Mouse (Mus musculus) inflammation-experienced regulatory T-cells (primary cell): ENCODE measurements around the gene Gng3. TPM values are rescaled to one million over a fixed set of nuclear protein-coding genes. Genes with fewer than 3 reads are reported as not detected.

Experiments
- polyA plus RNA-seq, 2 experiments: library from polyadenylated mRNA; unstranded; fragments of 100-300 nt; shearing (Covaris generic); gene quantifications; one replicate each; pipeline ENCODE4 v1.2.1; 2017

Gene Gng3
- polyA plus RNA-seq = under 1 TPM; 0.29 to 0.80 TPM

GRCm38 (mm10) chr19:8839103-8839907 is at the start of gene Gng3:
TSS of gene Gng3 (minus strand) at chr19:8839194.

GRCm38 (mm10) chr19:8883616-8884015 is 44.6 kb upstream of the Gng3 start, which contains the start of the genes Lbhd1 and Gm49403:
TSS of gene Lbhd1 (plus strand) at chr19:8883732.
TSS of gene Gm49403 (plus strand) at chr19:8883930.

GRCm38 (mm10) chr19:8880311-8881033 is 41.5 kb upstream of the Gng3 start, which contains the start of gene Uqcc3:
TSS of gene Uqcc3 (minus strand) at chr19:8880923.

GRCm38 (mm10) chr19:8871267-8872186 is 32.5 kb upstream of the Gng3 start, which contains the start of gene Ubxn1:
TSS of gene Ubxn1 (plus strand) at chr19:8871496.

GRCm38 (mm10) chr19:8850402-8850901 is 11.5 kb upstream of the Gng3 start, which contains the start of gene Lrrn4cl:
TSS of gene Lrrn4cl (plus strand) at chr19:8850768.

GRCm38 (mm10) chr19:8837251-8837791 is 1.7 kb downstream of the Gng3 start, which contains the start of gene Bscl2:
TSS of gene Bscl2 (plus strand) at chr19:8837467.

GRCm38 (mm10) chr19:8829660-8830059 is 9.3 kb downstream of the Gng3 start, which contains the start of gene AC129217.1:
TSS of gene AC129217.1 (plus strand) at chr19:8829773.

GRCm38 (mm10) chr19:8819596-8820423 is 19.2 kb downstream of the Gng3 start, which contains the start of gene Hnrnpul2:
TSS of gene Hnrnpul2 (plus strand) at chr19:8820010.

GRCm38 (mm10) chr19:8818801-8819595 is 20.0 kb downstream of the Gng3 start, which contains the start of gene Ttc9c:
TSS of gene Ttc9c (minus strand) at chr19:8819333.

GRCm38 (mm10) chr19:8802130-8802821 is 36.7 kb downstream of the Gng3 start, which contains the start of gene Zbtb3:
TSS of gene Zbtb3 (plus strand) at chr19:8802555.

GRCm38 (mm10) chr19:8798264-8798946 is 40.6 kb downstream of the Gng3 start, which contains the start of gene Polr2g:
TSS of gene Polr2g (minus strand) at chr19:8798577.

Other genes starting within 250 kb of the Gng3 start
- gene Slc22a8, start 247.9 kb downstream of the Gng3 start, polyA plus RNA-seq = 1 to 10 TPM in 1 of 2 experiments, under 1 TPM in 1; 0.12 to 1.8 TPM
- gene Slc22a6, start 221.2 kb downstream of the Gng3 start, polyA plus RNA-seq = under 1 TPM; 0.06 to 0.58 TPM
- under 1 TPM; 0.07 to 0.15 TPM for gene Chrm1, start 175.4 kb downstream of the Gng3 start, polyA plus RNA-seq
- gene Slc3a2, start 115.8 kb downstream of the Gng3 start, polyA plus RNA-seq = 100 to 1,000 TPM; 155 to 158 TPM
- gene Wdr74, start 103.4 kb downstream of the Gng3 start, polyA plus RNA-seq = 10 to 100 TPM; 67.5 to 85.9 TPM
- gene 1700092M07Rik, start 98.5 kb downstream of the Gng3 start, polyA plus RNA-seq = under 1 TPM in 1 of 2 experiments, not detected in 1; 0.60 TPM
- 100 to 1,000 TPM; 143 to 155 TPM for gene Stx5a, start 97.8 kb downstream of the Gng3 start, polyA plus RNA-seq
- gene Nxf1, start 82.1 kb downstream of the Gng3 start, polyA plus RNA-seq = 100 to 1,000 TPM; 255 to 317 TPM
- gene Tmem223, start 68.2 kb downstream of the Gng3 start, polyA plus RNA-seq = 10 to 100 TPM; 88.2 to 88.6 TPM
- gene Tmem179b, start 64.7 kb downstream of the Gng3 start, polyA plus RNA-seq = 100 to 1,000 TPM; 159 to 171 TPM
- gene Taf6l, start 52.8 kb downstream of the Gng3 start, polyA plus RNA-seq = 10 to 100 TPM; 13.3 to 16.6 TPM
- 100 to 1,000 TPM; 140 to 144 TPM for gene Polr2g, start 40.6 kb downstream of the Gng3 start, polyA plus RNA-seq
- gene Zbtb3, start 36.6 kb downstream of the Gng3 start, polyA plus RNA-seq = 1 to 10 TPM; 2.7 to 4.7 TPM
- gene Ttc9c, start 19.9 kb downstream of the Gng3 start, polyA plus RNA-seq = 10 to 100 TPM; 41.8 to 55.6 TPM
- 10 to 100 TPM in 1 of 2 experiments, 1 to 10 TPM in 1; 8.6 to 15.5 TPM for gene Hnrnpul2, start 19.2 kb downstream of the Gng3 start, polyA plus RNA-seq
- not detected for gene AC129217.1, start 9.4 kb downstream of the Gng3 start, polyA plus RNA-seq
- gene Bscl2, start 1.7 kb downstream of the Gng3 start, polyA plus RNA-seq = 10 to 100 TPM; 87.2 to 89.9 TPM
- 1 to 10 TPM in 1 of 2 experiments, not detected in 1; 1.2 TPM for gene Lrrn4cl, start 11.6 kb upstream of the Gng3 start, polyA plus RNA-seq
- 100 to 1,000 TPM; 145 to 156 TPM for gene Ubxn1, start 32.3 kb upstream of the Gng3 start, polyA plus RNA-seq
- 10 to 100 TPM; 71.1 to 77.2 TPM for gene Uqcc3, start 41.7 kb upstream of the Gng3 start, polyA plus RNA-seq
- 100 to 1,000 TPM in 1 of 2 experiments, 10 to 100 TPM in 1; 99.3 to 105 TPM for gene Lbhd1, start 44.5 kb upstream of the Gng3 start, polyA plus RNA-seq
- not detected for gene Gm49403, start 44.7 kb upstream of the Gng3 start, polyA plus RNA-seq
- gene 1810009A15Rik, start 49.7 kb upstream of the Gng3 start, polyA plus RNA-seq = 10 to 100 TPM; 39.7 to 55.4 TPM
- gene Gm49416, start 49.7 kb upstream of the Gng3 start, polyA plus RNA-seq = not detected
- gene Ints5, start 53.8 kb upstream of the Gng3 start, polyA plus RNA-seq = 10 to 100 TPM; 35.8 to 44.9 TPM
- 100 to 1,000 TPM; 108 to 118 TPM for gene Ganab, start 58.9 kb upstream of the Gng3 start, polyA plus RNA-seq
- gene B3gat3, start 81.2 kb upstream of the Gng3 start, polyA plus RNA-seq = 10 to 100 TPM; 52.1 to 63.5 TPM
- gene Rom1, start 90.2 kb upstream of the Gng3 start, polyA plus RNA-seq = 10 to 100 TPM; 10.2 to 16.3 TPM
- gene Eml3, start 90.4 kb upstream of the Gng3 start, polyA plus RNA-seq = 100 to 1,000 TPM in 1 of 2 experiments, 10 to 100 TPM in 1; 77.4 to 100 TPM
- gene Mta2, start 102.7 kb upstream of the Gng3 start, polyA plus RNA-seq = 100 to 1,000 TPM; 231 to 276 TPM
- 10 to 100 TPM; 37.6 to 40.5 TPM for gene Tut1, start 114.7 kb upstream of the Gng3 start, polyA plus RNA-seq
- gene Eef1g, start 127.8 kb upstream of the Gng3 start, polyA plus RNA-seq = 100 to 1,000 TPM; 264 to 300 TPM
- gene Ahnak, start 150.1 kb upstream of the Gng3 start, polyA plus RNA-seq = 10 to 100 TPM; 58.4 to 93.3 TPM
- not detected for gene Scgb1a1, start 248.8 kb upstream of the Gng3 start, polyA plus RNA-seq